Mouse (Mus musculus) heart, postnatal 0 days (tissue): Measurements from ENCODE around the gene Wdhd1.

Source experiments
- CTCF ChIP-seq: IDR thresholded peaks from 2 replicates; pipeline ENCODE4 v1.5.1; 2016; ENCODE audit warnings: antibody characterized with exemption, control low read depth, low read depth
- EP300 ChIP-seq: IDR thresholded peaks from 2 replicates; pipeline ENCODE4 v1.6.1; 2016; ENCODE audit warnings: antibody characterized with exemption, low read depth

DNA sequence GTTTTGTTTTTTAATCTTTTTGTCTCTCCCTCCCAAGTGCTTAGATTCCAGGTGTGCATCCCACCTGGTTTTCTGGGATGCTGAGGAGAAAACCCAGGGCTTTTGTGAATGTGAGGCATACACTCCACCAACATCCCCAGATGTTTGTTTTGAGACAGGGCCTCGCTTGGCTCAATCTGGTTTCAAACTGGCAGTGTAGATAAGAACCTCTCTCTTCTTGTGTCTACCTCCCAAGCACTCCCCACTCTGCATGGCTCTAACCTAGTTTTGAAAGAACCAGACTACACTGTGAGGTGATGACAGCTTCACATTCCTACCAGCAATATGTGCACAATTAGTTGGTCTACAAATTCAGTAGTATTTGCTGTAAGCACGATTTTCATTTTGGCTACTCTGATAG, 43.1 kb downstream of the Wdhd1 start:
- TF ChIP-seq EP300 (no peak), CTCF (no peak)
